Mouse (Mus musculus) cortical plate, adult 2 months (tissue): ENCODE results near the gene Dnmt3a.

Experiments used
- CTCF ChIP-seq: fragments of 200-500 bp; IDR thresholded peaks from 2 replicates; pipeline ENCODE4 v1.5.1; 2011; ENCODE audit warnings: mild to moderate bottlenecking, control low read depth, low read length; ENCODE audit not compliant: insufficient read depth; ENCODE audit errors: extremely low read depth
- POLR2A ChIP-seq: fragments of 200-500 bp; IDR thresholded peaks from 2 replicates; pipeline ENCODE4 v1.6.1; 2011; ENCODE audit warnings: mild to moderate bottlenecking, low read length, control low read depth; ENCODE audit not compliant: insufficient read depth; ENCODE audit errors: extremely low read depth

DNA sequence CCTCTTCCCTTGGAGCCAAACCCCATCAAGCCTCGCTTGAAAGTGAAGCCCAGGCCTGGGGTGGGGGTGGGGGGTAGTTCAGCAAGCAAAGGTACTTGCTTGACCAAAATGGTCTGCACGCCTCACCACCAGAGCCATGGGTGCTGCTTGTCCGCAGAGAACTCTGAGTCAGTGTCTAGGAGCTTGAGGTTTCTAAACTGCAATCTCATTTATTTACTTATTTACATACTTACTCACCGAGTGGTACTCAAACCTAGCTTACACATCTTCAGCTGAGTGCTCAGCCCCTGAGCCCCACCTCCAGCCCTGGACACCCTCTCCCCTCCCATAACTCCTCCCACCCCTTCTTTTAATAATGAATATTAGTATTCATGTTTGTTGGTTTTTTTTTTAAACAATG, 48.6 kb downstream of the Dnmt3a start:
- no peak for TF ChIP-seq CTCF
- no peak for TF ChIP-seq POLR2A
